Mouse (Mus musculus) cerebellum, postnatal 36 days (tissue): Measurements from ENCODE around the gene Hes3.

Experiments
- DNase-seq, 2 experiments: peaks; one replicate each; pipeline ENCODE4 v3.0.0; 2021 to 2022; ENCODE audit warnings: mixed read lengths in 2 of 2

Gene Hes3

DNA sequence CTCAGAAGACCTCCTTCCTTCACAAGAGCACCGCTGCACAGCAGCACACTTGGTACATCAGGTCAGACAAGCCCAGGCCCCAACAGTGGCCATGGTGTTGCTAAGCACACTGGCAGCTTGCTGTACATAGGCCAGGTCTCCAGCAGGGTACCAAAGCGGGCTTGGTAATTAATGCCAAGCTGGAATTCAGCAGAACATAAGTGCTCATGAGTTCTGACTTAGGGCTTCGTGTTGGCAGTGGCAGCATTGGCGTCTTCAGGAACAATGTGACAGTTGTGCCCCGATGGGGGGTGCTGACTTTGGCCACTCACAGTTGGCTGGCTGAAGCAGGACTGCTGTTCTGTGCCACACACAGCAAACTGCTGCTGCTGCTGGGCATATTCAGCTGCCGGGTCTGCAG, 13.2 kb upstream of the Hes3 start:
- no peak for DNase-seq

DNA sequence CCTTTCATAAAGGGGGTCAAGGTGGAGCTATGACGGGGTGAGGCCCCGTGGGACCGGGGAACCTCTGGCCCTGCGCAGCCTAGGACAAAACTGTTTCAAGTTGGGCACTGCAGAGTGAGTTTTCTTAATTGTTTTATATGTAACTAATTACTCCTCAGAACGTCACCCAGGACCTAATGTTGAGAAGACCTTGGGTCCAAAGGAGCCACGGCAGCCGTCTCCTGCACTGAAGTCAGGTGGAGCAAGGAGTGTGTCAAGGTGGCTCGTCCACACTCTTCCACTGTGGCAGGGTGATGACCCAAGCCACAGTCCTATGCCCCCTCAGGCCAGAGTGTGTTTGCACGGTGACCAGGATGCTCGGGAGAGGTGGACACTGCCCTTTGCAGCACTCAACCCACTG, 11.7 kb upstream of the Hes3 start:
- DNase-seq: no peak

GRCm38 (mm10) chr4:152302012-152302411, 10.6 kb upstream of the Hes3 start:
- DNase-seq: no peak

DNA sequence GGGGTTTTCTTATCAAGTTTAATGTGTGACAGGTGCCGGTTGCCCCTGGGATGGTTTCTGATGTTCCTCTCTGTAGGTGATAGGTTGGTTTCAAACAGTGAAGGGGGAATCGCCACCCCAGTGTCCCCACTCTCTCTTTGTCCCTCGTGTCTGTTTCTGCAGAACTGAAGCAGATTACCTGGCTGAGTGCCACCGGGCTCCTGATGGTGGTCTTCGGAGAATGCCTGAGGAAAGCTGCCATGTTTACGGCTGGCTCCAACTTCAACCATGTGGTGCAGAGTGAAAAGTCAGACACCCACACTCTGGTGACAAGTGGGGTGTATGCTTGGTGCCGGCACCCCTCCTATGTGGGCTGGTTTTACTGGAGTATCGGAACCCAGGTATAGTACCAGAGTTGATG, 8.9 kb upstream of the Hes3 start:
- no peak for DNase-seq

GRCm38 (mm10) chr4:152298836-152299235, 7.4 kb upstream of the Hes3 start:
- no peak for DNase-seq

DNA sequence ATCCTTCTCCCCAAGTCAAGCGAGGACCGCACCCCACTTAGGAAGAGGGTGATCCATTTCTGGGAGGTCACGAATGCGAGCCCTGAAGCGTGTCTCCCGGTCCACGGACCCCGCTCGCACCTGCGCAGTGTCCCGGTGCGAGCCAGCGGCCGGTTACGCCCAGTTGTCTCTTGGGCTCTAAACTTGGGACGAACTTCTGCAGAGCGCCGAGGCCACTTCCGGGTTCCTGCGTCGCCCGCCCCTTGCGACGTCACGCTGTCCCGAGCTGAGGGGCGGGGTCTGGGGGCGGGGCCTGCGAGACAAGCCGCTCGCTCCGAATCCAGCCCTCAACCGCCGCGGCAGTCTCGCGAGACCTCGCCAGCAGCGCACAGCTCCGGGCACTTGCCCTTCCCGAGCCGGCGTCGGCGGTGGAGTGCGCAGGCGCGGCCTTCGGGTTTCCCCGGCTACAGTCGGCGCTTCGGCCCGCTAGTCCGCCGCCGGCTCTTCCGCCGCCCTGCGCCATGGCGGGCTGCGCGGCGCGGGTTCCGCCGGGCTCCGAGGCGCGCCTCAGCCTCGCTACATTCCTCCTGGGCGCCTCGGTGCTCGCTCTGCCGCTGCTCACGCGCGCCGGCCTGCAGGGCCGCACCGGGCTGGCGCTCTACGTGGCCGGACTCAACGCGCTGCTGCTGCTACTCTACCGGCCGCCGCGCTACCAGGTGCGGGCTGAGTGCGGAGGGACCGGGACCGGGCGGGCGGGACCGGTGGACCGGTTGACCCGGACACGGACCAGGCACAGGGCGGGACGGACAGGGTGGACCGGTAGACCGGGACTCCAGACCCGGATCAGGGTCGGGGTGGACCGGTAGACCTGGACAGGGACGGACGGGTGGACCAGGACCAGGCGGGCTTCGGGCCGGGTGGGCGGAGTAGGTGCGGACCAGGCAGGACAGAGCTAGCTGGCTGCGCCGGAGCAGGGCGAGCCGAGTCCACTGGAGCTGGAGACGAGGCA, 5.7 kb upstream of the Hes3 start, which contains the start of gene Icmt:
TSS of gene Icmt (plus strand) at position 354 of the 988 bp plus-strand sequence.
- DNase-seq: peak; percentile 99 to 100

GRCm38 (mm10) chr4:152296371-152296770, 4.9 kb upstream of the Hes3 start:
- DNase-seq: no peak

GRCm38 (mm10) chr4:152295916-152296315, 4.5 kb upstream of the Hes3 start:
- no peak for DNase-seq

GRCm38 (mm10) chr4:152294188-152294929, 2.9 kb upstream of the Hes3 start:
- no peak for DNase-seq

- no peak for DNase-seq
Measured at GRCm38 (mm10) chr4:152292102-152292765, 772 bp upstream of the Hes3 start.

DNA sequence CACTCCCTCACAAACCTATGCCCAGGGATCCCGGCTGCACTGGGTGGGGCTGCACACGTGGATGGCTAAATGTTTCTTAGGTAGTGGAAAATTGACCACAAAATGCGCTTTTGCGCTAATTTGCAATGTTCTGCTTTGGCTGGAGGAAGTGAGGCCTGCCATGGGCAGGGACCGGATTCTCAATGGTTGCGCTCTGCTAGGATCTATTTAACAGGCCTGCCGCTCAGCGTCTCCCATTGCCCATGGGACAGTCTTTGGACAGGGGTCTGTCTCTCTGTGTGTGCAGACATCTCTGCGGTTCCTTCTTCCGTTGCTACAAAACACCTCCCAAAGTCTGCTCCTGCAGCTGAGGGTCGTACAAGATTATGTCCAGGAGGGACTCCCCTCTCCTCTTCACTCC, 471 bp downstream of the Hes3 start:
- no peak for DNase-seq

DNA sequence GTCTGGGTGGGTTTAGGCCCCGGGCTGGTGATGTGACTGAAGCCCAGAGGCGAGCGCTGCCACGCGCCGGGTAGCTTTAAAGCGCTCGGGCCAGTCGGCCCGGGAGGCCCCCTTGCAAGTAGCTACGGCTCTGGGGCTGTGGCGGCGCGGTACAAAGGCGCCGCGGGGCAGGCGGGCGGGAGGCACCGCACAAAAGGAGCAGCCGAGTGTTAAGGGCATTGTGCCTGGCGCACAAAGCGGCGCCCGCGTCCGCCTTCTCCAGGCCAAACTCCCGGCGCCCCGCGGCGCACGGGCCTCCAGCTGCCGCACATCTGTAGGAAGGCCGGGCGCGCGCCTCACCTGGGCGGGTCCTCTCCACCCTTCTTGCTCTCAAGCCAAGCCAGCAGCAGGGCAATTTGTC, 1.1 kb downstream of the Hes3 start:
- no peak for DNase-seq

- DNase-seq: no peak
Measured at GRCm38 (mm10) chr4:152288398-152288945, 3.0 kb downstream of the Hes3 start.

DNA sequence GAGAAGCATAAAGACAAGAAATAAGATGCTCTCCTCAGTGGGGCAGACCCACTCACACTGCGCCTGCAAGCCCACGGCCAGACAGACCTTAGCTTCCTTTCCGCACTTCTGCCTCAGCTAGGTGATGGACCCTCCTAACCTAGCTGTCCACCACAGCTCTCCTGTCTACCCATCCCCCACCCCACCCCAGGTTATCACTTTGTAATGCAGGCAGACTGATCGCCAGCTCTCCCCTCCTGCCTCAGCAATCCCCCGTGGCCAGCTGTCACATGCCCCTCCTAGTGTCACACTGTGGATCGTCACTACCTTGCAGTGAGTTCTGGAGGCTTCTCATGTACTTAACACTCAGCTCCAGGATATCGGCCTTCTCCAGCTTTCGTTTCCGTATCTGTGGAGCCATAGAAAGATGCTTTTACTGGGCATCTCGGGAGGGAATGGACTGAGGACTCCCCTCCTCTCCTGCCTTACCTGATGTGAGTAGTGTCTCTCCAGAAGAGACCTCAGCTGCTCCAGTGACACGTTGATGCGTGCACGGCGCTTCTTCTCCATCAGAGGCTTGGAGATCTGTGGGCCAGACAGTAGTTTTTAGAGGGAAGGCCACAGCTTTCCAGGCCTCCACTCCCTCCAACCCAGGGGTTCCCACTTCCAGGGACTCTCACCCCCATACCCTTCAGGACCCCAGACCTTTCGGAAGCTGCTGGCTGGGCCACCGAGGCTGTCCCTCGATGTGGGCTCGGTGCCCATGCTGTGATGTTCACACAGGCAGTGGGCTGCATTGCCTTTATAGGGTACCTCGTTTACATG, 3.9 kb downstream of the Hes3 start:
- DNase-seq: no peak

- DNase-seq: no peak
Measured at GRCm38 (mm10) chr4:152286887-152287286, 4.6 kb downstream of the Hes3 start.

DNA sequence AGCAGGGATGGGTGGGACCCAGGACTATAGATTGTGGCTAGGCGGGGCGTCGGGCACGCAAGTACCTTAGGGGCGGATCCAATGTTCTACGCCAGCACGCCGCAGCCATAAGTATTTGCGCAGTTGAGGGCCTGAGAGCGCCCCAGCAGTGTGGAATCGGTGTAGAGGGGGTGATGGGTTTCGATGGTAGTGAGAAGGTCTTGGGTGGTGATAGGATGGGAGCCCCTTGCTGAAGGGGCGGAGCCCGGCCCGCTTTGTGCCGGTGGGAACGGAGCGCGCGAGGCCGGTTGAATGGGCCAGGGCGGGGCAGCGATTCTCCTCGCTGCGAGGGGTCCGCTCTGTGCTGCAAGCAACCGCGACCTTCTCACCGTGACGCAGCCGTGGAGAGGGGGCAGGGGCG, 5.3 kb downstream of the Hes3 start:
- DNase-seq: no peak

- peak; percentile 82 to 85 for DNase-seq
Measured at GRCm38 (mm10) chr4:152285505-152285904, 6.0 kb downstream of the Hes3 start.

DNA sequence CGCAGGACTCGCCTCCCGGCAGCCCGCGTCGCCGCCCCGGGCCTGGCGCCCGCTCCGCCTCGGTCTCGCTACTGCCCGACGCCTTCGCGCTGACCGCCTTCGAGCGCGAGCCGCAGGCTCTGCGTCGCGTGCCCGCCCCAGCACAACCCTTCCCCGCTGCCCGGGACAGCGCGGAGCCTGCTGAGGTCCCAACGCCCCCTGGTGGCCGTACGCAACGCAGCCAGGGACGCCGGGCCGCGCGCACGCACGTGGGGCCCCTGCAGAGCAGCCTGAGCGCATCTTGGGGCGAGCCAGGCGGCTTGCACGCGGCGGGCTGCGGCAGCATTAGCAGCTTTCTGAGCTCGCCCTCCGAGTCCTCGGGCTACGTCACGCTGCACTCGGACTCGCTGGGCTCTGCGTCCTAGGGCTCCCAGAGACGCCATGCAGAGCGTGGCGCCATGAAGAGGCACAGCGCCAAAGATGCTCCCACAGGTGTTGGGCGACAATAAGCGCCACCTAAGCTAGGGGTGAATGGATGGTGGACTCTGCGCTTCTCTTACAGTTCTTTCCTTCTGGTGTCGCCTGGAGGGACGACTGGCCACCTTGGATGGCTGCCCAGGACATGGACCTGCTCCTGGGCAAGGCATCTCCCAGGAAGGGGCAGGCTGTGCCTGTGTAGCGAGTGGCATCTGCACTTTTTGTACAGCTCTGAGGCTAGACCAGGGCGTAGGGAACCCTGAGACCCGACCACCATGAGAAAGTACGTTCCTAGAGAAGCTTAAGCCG, 8.1 kb downstream of the Hes3 start:
- DNase-seq: peak; percentile 81 to 87

DNA sequence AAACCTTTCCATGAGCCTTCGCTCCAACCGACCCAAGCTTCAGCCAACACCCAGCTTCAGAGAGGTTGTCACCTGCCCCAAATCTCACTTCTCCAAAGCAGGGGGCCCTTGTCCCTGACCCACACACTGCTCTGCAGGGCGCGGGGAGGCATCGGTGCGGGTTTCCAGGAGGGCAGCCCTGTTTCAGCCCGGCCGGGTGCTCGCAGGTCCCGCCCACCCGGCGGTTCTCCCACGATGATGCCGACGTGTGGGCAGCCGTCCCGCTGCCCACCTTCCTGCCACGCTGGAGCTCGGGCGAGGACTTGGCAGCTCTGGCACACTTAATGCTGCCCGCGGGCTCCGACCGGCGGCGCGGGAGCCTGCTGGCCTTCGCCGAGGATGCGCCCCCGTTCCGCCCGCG, 8.7 kb downstream of the Hes3 start:
- DNase-seq: no peak

DNA sequence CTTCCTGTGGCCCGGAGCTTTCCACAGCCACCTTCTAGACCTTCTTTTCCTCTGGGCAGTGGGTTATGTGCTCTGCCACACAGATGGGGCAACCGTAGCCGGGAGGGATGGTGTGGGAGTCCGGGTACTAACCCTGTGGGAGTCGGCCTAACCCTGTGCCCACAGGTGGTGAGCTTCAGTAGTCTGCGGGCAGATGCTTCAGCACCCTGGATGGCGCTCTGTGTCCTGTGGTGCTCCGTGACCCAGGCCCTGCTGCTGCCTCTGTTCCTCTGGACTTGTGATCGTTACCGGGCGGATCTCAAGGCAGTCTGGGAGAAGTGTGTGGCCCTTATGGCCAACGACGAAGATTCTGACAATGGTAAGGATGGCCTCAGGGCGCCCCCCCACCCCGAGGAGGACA, 9.9 kb downstream of the Hes3 start:
- no peak for DNase-seq

DNA sequence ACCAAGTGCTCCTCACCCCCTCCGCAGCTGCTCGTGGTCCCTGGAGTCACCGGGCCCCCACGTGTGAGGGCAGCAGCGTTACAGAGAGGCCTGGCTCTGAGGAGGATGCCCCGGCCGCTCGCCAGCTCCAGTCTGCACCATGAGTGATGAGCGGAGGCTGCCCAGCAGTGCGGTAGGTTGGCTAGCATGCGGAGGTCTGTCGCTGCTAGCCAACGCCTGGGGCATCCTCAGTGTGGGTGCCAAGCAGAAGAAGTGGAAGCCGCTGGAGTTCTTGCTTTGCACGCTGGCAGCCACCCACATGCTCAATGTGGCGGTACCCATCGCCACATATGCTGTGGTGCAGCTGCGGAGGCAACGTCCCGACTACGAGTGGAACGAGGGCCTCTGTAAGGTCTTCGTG, 12.5 kb downstream of the Hes3 start:
- DNase-seq: no peak
